20 mouse cellular contexts compared by ENCODE assay signal in the genomic region with DNA sequence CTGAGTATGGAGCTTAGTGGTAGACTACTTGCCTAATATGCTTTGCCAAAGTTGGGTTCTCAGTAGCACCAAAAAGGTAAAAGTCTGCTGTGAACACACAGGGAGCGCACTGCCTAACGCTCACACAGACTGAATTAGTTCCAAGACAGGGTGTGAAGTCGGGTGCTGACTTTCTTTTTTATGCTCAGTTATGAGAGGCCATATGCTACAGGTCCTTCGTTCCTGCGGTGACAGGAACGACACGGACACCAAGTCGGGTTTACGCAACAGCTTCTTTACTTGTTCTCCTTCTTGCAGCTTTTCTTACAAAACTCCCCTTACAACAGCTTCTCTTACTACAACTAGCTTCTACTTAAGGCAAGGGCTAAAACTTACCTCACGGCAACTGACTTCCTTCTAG. TPM values are rescaled to one million over a fixed set of nuclear protein-coding genes. Genes with fewer than 3 reads are reported as not detected.
"Had no signal": no experiment of that assay in that cellular context is flagged by ENCODE, and none has a peak within 500 bp of the region (broad histone marks: within the 10 kb centered on the region; RNA-seq: fewer than 3 reads in every experiment).

No protein-coding gene starts in this region.

- H3K4me2 ChIP-seq: intestine, embryonic 15.5 days; kidney, embryonic 15.5 days; midbrain, embryonic 12.5 days; neural tube, embryonic 13.5 days had no signal

- H3K27ac ChIP-seq: intestine, embryonic 15.5 days; kidney, embryonic 15.5 days; left cerebral cortex, adult 2 months; limb, embryonic 10.5 days; liver, embryonic 14.5 days; midbrain, embryonic 12.5 days; neural tube, embryonic 13.5 days; stomach, postnatal 0 days had no signal

- H3K4me1 ChIP-seq: intestine, embryonic 15.5 days; kidney, embryonic 15.5 days; limb, embryonic 10.5 days; megakaryocyte, embryonic 14.5 days; midbrain, embryonic 12.5 days; neural tube, embryonic 13.5 days had no signal

- H3K27me3 ChIP-seq: intestine, embryonic 15.5 days; kidney, embryonic 15.5 days; megakaryocyte, embryonic 14.5 days; midbrain, embryonic 12.5 days; neural tube, embryonic 13.5 days had no signal

- H3K4me3 ChIP-seq: intestine, embryonic 15.5 days; kidney, embryonic 15.5 days; left cerebral cortex, adult 2 months; limb, embryonic 10.5 days; megakaryocyte, embryonic 14.5 days; midbrain, embryonic 12.5 days; neural tube, embryonic 13.5 days had no signal

- DNase-seq: kidney, adult 2 months; kidney, postnatal 14 days; right cerebral cortex, postnatal 14 days; thymus, postnatal 4 days had no signal

- ATAC-seq: intestine, embryonic 15.5 days; midbrain, embryonic 16.5 days had no signal

- H3K9me3 ChIP-seq: intestine, embryonic 15.5 days; kidney, embryonic 15.5 days; limb, embryonic 10.5 days; megakaryocyte, embryonic 14.5 days; midbrain, embryonic 12.5 days; neural tube, embryonic 13.5 days had no signal

- H3K9ac ChIP-seq: intestine, embryonic 15.5 days; kidney, embryonic 15.5 days; liver, embryonic 14.5 days; midbrain, embryonic 12.5 days; neural tube, embryonic 13.5 days had no signal

RNA-seq across cellular contexts. Expression of gene Gm17545, which starts 10.9 kb away (rescaled TPM):
- total RNA-seq: layer of hippocampus, postnatal 25 days; left cerebral cortex, adult 2 months; left cerebral cortex, postnatal 14 days had no signal
- polyA plus RNA-seq: intestine, embryonic 15.5 days; kidney, adult 2 months; kidney, embryonic 15.5 days; large intestine, adult 2 months; limb, embryonic 10.5 days; limb, embryonic 14.5 days; liver, embryonic 14.5 days; lung, embryonic 16.5 days; midbrain, embryonic 12.5 days; midbrain, embryonic 16.5 days; neural tube, embryonic 13.5 days; small intestine, adult 2 months; stomach, postnatal 0 days had no signal
